Mouse (Mus musculus) myocyte (in vitro differentiated cells): ENCODE results near the gene 3110082I17Rik. TPM values are rescaled to one million over a fixed set of nuclear protein-coding genes. Genes with fewer than 3 reads are reported as not detected.
A peak's percentile ranks its signal among the peaks of the same experiment; 100 is the strongest.

ENCODE experiments used
- H3K27me3 ChIP-seq: one replicate; pipeline ENCODE4 v1.6.1; 2011; ENCODE audit not compliant: control insufficient read depth, insufficient read depth, insufficient read length
- H3K36me3 ChIP-seq: one replicate; pipeline ENCODE4 v1.6.1; 2011; ENCODE audit not compliant: control insufficient read depth, insufficient read depth
- H3K4me2 ChIP-seq: one replicate; pipeline ENCODE4 v1.6.1; 2011; ENCODE audit warnings: low read depth, control low read depth
- H3K4me3 ChIP-seq: one replicate; pipeline ENCODE4 v1.5.1; 2011; ENCODE audit warnings: mild to moderate bottlenecking, control low read depth, moderate library complexity
- H3K79me2 ChIP-seq: one replicate; pipeline ENCODE4 v1.6.1; 2011; ENCODE audit not compliant: control insufficient read depth, insufficient read depth
- H3ac ChIP-seq: one replicate; pipeline ENCODE4 v1.6.1; 2011; ENCODE audit not compliant: control insufficient read depth, insufficient read length
- CEBPB ChIP-seq: IDR thresholded peaks from 2 replicates; pipeline ENCODE4 v1.6.1; 2011; ENCODE audit warnings: mild to moderate bottlenecking, moderate library complexity; ENCODE audit not compliant: poor library complexity, insufficient read depth, severe bottlenecking
- E2F4 ChIP-seq: IDR thresholded peaks from one replicate; pipeline ENCODE4 v1.6.1; 2011; ENCODE audit warnings: mild to moderate bottlenecking, control low read depth, moderate library complexity; ENCODE audit not compliant: insufficient read depth
- MAX ChIP-seq: IDR thresholded peaks from one replicate; pipeline ENCODE4 v1.6.1; 2011; ENCODE audit warnings: low read depth, mild to moderate bottlenecking, control low read depth
- MYOD1 ChIP-seq, 3 experiments: IDR thresholded peaks; one replicate each; pipeline ENCODE4 v1.6.1; 2011; ENCODE audit warnings: control low read depth in 2 of 3, low read depth in 2 of 3, mild to moderate bottlenecking in 2 of 3, moderate library complexity in 1 of 3; ENCODE audit not compliant: insufficient read length in 2 of 3, control insufficient read depth in 1 of 3
- MYOG ChIP-seq, 3 experiments: IDR thresholded peaks; one replicate each; pipeline ENCODE4 v1.6.1; 2011; ENCODE audit warnings: control low read depth in 2 of 3, low read depth in 2 of 3, mild to moderate bottlenecking in 2 of 3; ENCODE audit not compliant: insufficient read length in 2 of 3, control insufficient read depth in 1 of 3, insufficient read depth in 1 of 3
- POLR2A ChIP-seq: IDR thresholded peaks from one replicate; pipeline ENCODE4 v1.6.1; 2011; ENCODE audit warnings: low read depth, mild to moderate bottlenecking, control low read depth, moderate library complexity; ENCODE audit not compliant: insufficient read length
- POLR2AphosphoS2 ChIP-seq: IDR thresholded peaks from one replicate; pipeline ENCODE4 v1.6.1; 2011; ENCODE audit warnings: low read depth, control low read depth; ENCODE audit not compliant: insufficient read length
- REST ChIP-seq: IDR thresholded peaks from one replicate; pipeline ENCODE4 v1.6.1; 2011; ENCODE audit warnings: mild to moderate bottlenecking, control low read depth, moderate library complexity; ENCODE audit not compliant: insufficient read depth, insufficient read length
- SRF ChIP-seq: IDR thresholded peaks from one replicate; pipeline ENCODE4 v1.6.1; 2011; ENCODE audit warnings: low read depth; ENCODE audit not compliant: control insufficient read depth, insufficient read length
- TCF12 ChIP-seq: IDR thresholded peaks from one replicate; pipeline ENCODE4 v1.6.1; 2011; ENCODE audit warnings: mild to moderate bottlenecking, control low read depth; ENCODE audit not compliant: poor library complexity, insufficient read depth, severe bottlenecking
- TCF3 ChIP-seq: IDR thresholded peaks from one replicate; pipeline ENCODE4 v1.6.1; 2011; ENCODE audit warnings: low read depth, control low read depth; ENCODE audit not compliant: insufficient read length
- USF1 ChIP-seq: IDR thresholded peaks from one replicate; pipeline ENCODE4 v1.6.1; 2011; ENCODE audit warnings: low read depth, mild to moderate bottlenecking, control low read depth, moderate library complexity
- polyA plus RNA-seq: library from polyadenylated mRNA; unstranded; fragments of >200 nt; fragmentation: generic; extraction: Trizol; gene quantifications from one replicate; pipeline ENCODE4 v1.2.1, GENCODE M21; 2012; ENCODE audit warnings: missing spikeins

Gene 3110082I17Rik
- polyA plus RNA-seq, 1 experiment, result 16.4 TPM

GRCm38 (mm10) chr5:139498791-139499190, 38.5 kb upstream of the 3110082I17Rik start:
- Histone ChIP-seq H3K4me2 (no peak overlapping the region), H3K36me3 (no peaks in the 10 kb centered on the region), H3ac (no peak overlapping the region), H3K4me3 (no peak overlapping the region), H3K79me2 (no peaks in the 10 kb centered on the region), H3K27me3 (peaks cover 31% of the 10 kb centered on the region)
- no peak for TF ChIP-seq CEBPB
- TF ChIP-seq TCF3, result no peak
- TF ChIP-seq E2F4, result no peak
- no peak for TF ChIP-seq SRF
- TF ChIP-seq TCF12, result no peak
- no peak for TF ChIP-seq MYOD1 (IDR thresholded peaks at IDR 0.05; ENCODE audit: control insufficient read depth in 1 of 3, insufficient read length in 2 of 3, low read depth in 2 of 3)
- TF ChIP-seq REST, result no peak
- no peak for TF ChIP-seq USF1
- TF ChIP-seq POLR2A, result no peak
- TF ChIP-seq MAX, result no peak
- TF ChIP-seq MYOG (IDR thresholded peaks at IDR 0.05; ENCODE audit: control insufficient read depth in 1 of 3, insufficient read depth in 1 of 3, insufficient read length in 2 of 3, low read depth in 2 of 3), result no peak
- no peak for TF ChIP-seq POLR2AphosphoS2

DNA sequence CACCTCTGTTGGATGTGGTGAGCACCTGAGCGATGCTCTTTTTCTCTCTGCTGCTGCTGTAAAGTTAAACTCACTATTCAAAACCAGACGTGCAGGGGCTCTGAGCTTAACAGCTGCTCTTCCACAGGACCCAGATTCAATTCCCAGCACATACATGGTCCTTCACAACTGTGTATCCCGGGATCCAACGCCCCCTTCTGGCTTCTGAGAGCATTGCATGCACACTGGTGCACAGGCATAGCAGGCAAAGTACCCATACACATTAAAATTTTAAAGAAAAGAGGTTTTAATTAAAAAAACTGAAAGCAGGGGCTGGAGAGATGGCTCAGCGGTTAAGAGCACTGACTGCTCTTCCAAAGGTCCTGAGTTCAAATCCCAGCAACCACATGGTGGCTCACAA, 36.6 kb upstream of the 3110082I17Rik start:
- H3K27me3 ChIP-seq, result peaks cover 15% of the 10 kb centered on the region
- H3K4me2 ChIP-seq, result no peak overlapping the region
- H3K36me3 ChIP-seq, result no peaks in the 10 kb centered on the region
- no peak for TF ChIP-seq POLR2AphosphoS2
- no peak for TF ChIP-seq USF1
- no peak for TF ChIP-seq CEBPB
- no peak for TF ChIP-seq SRF
- no peak for TF ChIP-seq POLR2A
- no peak overlapping the region for H3K4me3 ChIP-seq
- H3ac ChIP-seq, result no peak overlapping the region
- no peaks in the 10 kb centered on the region for H3K79me2 ChIP-seq

DNA sequence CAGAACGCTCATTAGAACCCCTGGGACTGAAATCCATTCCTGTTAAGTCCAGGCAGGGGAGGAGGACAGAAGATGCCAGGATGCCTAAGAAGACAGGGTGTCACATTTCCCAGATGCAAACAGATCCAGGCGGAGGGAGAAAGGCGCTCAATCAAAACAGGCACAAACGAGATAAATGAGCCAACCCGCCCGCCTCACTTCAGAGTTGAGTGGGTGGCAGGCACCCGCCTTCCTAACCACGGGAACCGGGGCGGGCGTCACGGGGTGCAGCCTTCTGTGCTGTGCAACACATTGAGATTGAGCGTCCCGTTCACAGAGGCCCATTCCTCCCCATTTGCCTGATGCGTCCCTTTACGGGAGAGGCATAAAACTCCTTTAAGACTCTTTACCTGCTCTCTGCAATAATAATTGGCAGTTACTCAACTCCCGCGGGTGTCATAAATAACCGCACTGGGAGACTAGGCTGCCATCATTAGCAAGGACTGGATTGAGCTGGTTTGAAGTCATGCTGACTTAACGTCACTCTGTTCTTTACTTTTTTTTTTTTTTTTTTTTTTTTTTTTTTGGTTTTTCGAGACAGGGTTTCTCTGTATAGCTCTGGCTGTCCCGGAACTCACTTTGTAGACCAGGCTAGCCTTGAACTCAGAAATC, 34.8 kb upstream of the 3110082I17Rik start:
- TF ChIP-seq TCF12 (no peak), SRF (no peak), MAX (no peak), POLR2AphosphoS2 (no peak), REST (no peak), USF1 (no peak)
- Histone ChIP-seq H3K36me3 (no peaks in the 10 kb centered on the region), H3K4me3 (no peak overlapping the region), H3K27me3 (peaks cover 15% of the 10 kb centered on the region), H3K79me2 (no peaks in the 10 kb centered on the region), H3ac (no peak overlapping the region), H3K4me2 (peak overlapping the region; percentile 64)

- no peak overlapping the region for H3ac ChIP-seq
- no peaks in the 10 kb centered on the region for H3K79me2 ChIP-seq
- H3K27me3 ChIP-seq, result peaks cover 18% of the 10 kb centered on the region
- no peak for TF ChIP-seq SRF
- no peak for TF ChIP-seq TCF3
- TF ChIP-seq E2F4, result no peak
- no peak for TF ChIP-seq MAX
- no peak for TF ChIP-seq USF1
- TF ChIP-seq MYOD1 (IDR thresholded peaks at IDR 0.05; ENCODE audit: control insufficient read depth in 1 of 3, insufficient read length in 2 of 3, low read depth in 2 of 3), result no peak
- no peak for TF ChIP-seq POLR2AphosphoS2
- TF ChIP-seq MYOG (IDR thresholded peaks at IDR 0.05; ENCODE audit: control insufficient read depth in 1 of 3, insufficient read depth in 1 of 3, insufficient read length in 2 of 3, low read depth in 2 of 3), result no peak
- no peak for TF ChIP-seq TCF12
- no peak overlapping the region for H3K4me2 ChIP-seq
- no peak overlapping the region for H3K4me3 ChIP-seq
- no peaks in the 10 kb centered on the region for H3K36me3 ChIP-seq
Observed at GRCm38 (mm10) chr5:139493690-139494089, 33.4 kb upstream of the 3110082I17Rik start.

- Histone ChIP-seq H3ac (no peak overlapping the region), H3K4me2 (no peak overlapping the region), H3K36me3 (no peaks in the 10 kb centered on the region), H3K27me3 (peaks cover 18% of the 10 kb centered on the region), H3K79me2 (no peaks in the 10 kb centered on the region), H3K4me3 (no peak overlapping the region)
- TF ChIP-seq MAX (no peak), MYOG (IDR thresholded peaks at IDR 0.05; ENCODE audit: control insufficient read depth in 1 of 3, insufficient read depth in 1 of 3, insufficient read length in 2 of 3, low read depth in 2 of 3) (peak in 2 of 3 experiments; percentile 62 to 80), MYOD1 (IDR thresholded peaks at IDR 0.05; ENCODE audit: control insufficient read depth in 1 of 3, insufficient read length in 2 of 3, low read depth in 2 of 3) (peak in 2 of 3 experiments; percentile 38 to 59)
Observed at GRCm38 (mm10) chr5:139491348-139491747, 31.0 kb upstream of the 3110082I17Rik start.
